Mouse (Mus musculus): ENCODE results near the gene Art5. TPM values are rescaled to one million over a fixed set of nuclear protein-coding genes. Genes with fewer than 3 reads are reported as not detected.

The Art5 gene
- total RNA-seq, 1 experiment = 2.6 TPM

GRCm38 (mm10) chr7:102066363-102066762 lies 42.9 kb downstream of the Art5 start:
- TF ChIP-seq ZNF384 (IDR thresholded peaks at IDR 0.05; ENCODE audit: low read depth, low read length) (no peak), ZC3H11A (IDR thresholded peaks at IDR 0.05; ENCODE audit: borderline replicate concordance, low read depth, low read length) (no peak), CHD2 (IDR thresholded peaks at IDR 0.05; ENCODE audit: low read depth, low read length) (no peak), MAFK (IDR thresholded peaks at IDR 0.05; ENCODE audit: insufficient read depth, low read depth, low read length) (no peak), HCFC1 (IDR thresholded peaks at IDR 0.05; ENCODE audit: borderline replicate concordance, insufficient read depth, low read length) (no peak)
- Histone ChIP-seq H3K4me3 (ENCODE audit: insufficient read depth in 1 of 2, low read depth in 1 of 2, low read length in 2 of 2, poor library complexity in 1 of 2, severe bottlenecking in 1 of 2) (peak overlapping the region; percentile 80 to 83), H3K4me1 (ENCODE audit: control insufficient read depth in 2 of 2, insufficient read depth in 2 of 2, low read length in 2 of 2, poor library complexity in 1 of 2) (no peaks in the 10 kb centered on the region), H3K27ac (ENCODE audit: insufficient read depth, low read depth, low read length, poor library complexity, severe bottlenecking) (no peak overlapping the region), H3K36me3 (ENCODE audit: control insufficient read depth, insufficient read depth, low read length, poor library complexity, severe bottlenecking) (peaks cover 2% of the 10 kb centered on the region; the same call in 1 of the 2 replicates), H3K9ac (ENCODE audit: insufficient read depth, low read depth, low read length, poor library complexity, severe bottlenecking) (peak overlapping the region; percentile 90; the same call in 1 of the 2 replicates), H3K9me3 (ENCODE audit: control insufficient read depth, insufficient read depth, low read depth, low read length) (no peaks in the 10 kb centered on the region)
- in situ Hi-C loops (cut with MboI; ENCODE audit: low sequenced_read_pairs in 2 of 2, unreplicated experiment in 2 of 2) = no loop called here
- DNase-seq (ENCODE audit: low read depth, low spot score) = no peak

GRCm38 (mm10) chr7:102065046-102065891 lies 44.0 kb downstream of the Art5 start, which contains the start of the genes Rnf121, Xndc1 and Xntrpc:
Rnf121 (minus strand) TSS chr7:102065469.
Xndc1 (plus strand) TSS chr7:102065511.
Xntrpc (plus strand) TSS chr7:102065713.
- Histone ChIP-seq H3K4me1 (ENCODE audit: control insufficient read depth in 2 of 2, insufficient read depth in 2 of 2, low read length in 2 of 2, poor library complexity in 1 of 2) (no peaks in the 10 kb centered on the region), H3K9me3 (ENCODE audit: control insufficient read depth, insufficient read depth, low read depth, low read length) (no peaks in the 10 kb centered on the region), H3K9ac (ENCODE audit: insufficient read depth, low read depth, low read length, poor library complexity, severe bottlenecking) (peak within 1 kb of the TSS; percentile 90), H3K27ac (ENCODE audit: insufficient read depth, low read depth, low read length, poor library complexity, severe bottlenecking) (peak within 1 kb of the TSS; percentile 75), H3K4me3 (ENCODE audit: insufficient read depth in 1 of 2, low read depth in 1 of 2, low read length in 2 of 2, poor library complexity in 1 of 2, severe bottlenecking in 1 of 2) (peak within 1 kb of the TSS; percentile 80 to 83), H3K36me3 (ENCODE audit: control insufficient read depth, insufficient read depth, low read length, poor library complexity, severe bottlenecking) (no peaks in the 10 kb centered on the region)
- TF ChIP-seq ZNF384 (IDR thresholded peaks at IDR 0.05; ENCODE audit: low read depth, low read length) = peak; percentile 88
- TF ChIP-seq ZC3H11A (IDR thresholded peaks at IDR 0.05; ENCODE audit: borderline replicate concordance, low read depth, low read length) = no peak
- peak; percentile 92 for TF ChIP-seq CHD2 (IDR thresholded peaks at IDR 0.05; ENCODE audit: low read depth, low read length)
- TF ChIP-seq HCFC1 (IDR thresholded peaks at IDR 0.05; ENCODE audit: borderline replicate concordance, insufficient read depth, low read length) = peak; percentile 93
- 0 out of 2 replicates have a peak, but pooled peaks have one; percentile 34 for TF ChIP-seq MAFK (IDR thresholded peaks at IDR 0.05; ENCODE audit: insufficient read depth, low read depth, low read length)
- DNase-seq (ENCODE audit: low read depth, low spot score) = peak; percentile 83
- in situ Hi-C loops (cut with MboI; ENCODE audit: low sequenced_read_pairs in 2 of 2, unreplicated experiment in 2 of 2) = no loop called here

- H3K9ac ChIP-seq (ENCODE audit: insufficient read depth, low read depth, low read length, poor library complexity, severe bottlenecking) = peak overlapping the region; percentile 90
- H3K36me3 ChIP-seq (ENCODE audit: control insufficient read depth, insufficient read depth, low read length, poor library complexity, severe bottlenecking) = no peaks in the 10 kb centered on the region
- no peaks in the 10 kb centered on the region for H3K4me1 ChIP-seq (ENCODE audit: control insufficient read depth in 2 of 2, insufficient read depth in 2 of 2, low read length in 2 of 2, poor library complexity in 1 of 2)
- peak overlapping the region; percentile 80 to 83 for H3K4me3 ChIP-seq (ENCODE audit: insufficient read depth in 1 of 2, low read depth in 1 of 2, low read length in 2 of 2, poor library complexity in 1 of 2, severe bottlenecking in 1 of 2)
- H3K9me3 ChIP-seq (ENCODE audit: control insufficient read depth, insufficient read depth, low read depth, low read length) = no peaks in the 10 kb centered on the region
- DNase-seq (ENCODE audit: low read depth, low spot score) = no peak
- H3K27ac ChIP-seq (ENCODE audit: insufficient read depth, low read depth, low read length, poor library complexity, severe bottlenecking) = no peak overlapping the region; the same call in 1 of the 2 replicates
- no peak for TF ChIP-seq CHD2 (IDR thresholded peaks at IDR 0.05; ENCODE audit: low read depth, low read length)
- TF ChIP-seq HCFC1 (IDR thresholded peaks at IDR 0.05; ENCODE audit: borderline replicate concordance, insufficient read depth, low read length) = no peak
- TF ChIP-seq ZC3H11A (IDR thresholded peaks at IDR 0.05; ENCODE audit: borderline replicate concordance, low read depth, low read length) = no peak
- TF ChIP-seq ZNF384 (IDR thresholded peaks at IDR 0.05; ENCODE audit: low read depth, low read length) = no peak
- TF ChIP-seq MAFK (IDR thresholded peaks at IDR 0.05; ENCODE audit: insufficient read depth, low read depth, low read length) = no peak
- in situ Hi-C loops (cut with MboI; ENCODE audit: low sequenced_read_pairs in 2 of 2, unreplicated experiment in 2 of 2) = no loop called here
Observed at GRCm38 (mm10) chr7:102064655-102065045, 44.6 kb downstream of the Art5 start.

DNA sequence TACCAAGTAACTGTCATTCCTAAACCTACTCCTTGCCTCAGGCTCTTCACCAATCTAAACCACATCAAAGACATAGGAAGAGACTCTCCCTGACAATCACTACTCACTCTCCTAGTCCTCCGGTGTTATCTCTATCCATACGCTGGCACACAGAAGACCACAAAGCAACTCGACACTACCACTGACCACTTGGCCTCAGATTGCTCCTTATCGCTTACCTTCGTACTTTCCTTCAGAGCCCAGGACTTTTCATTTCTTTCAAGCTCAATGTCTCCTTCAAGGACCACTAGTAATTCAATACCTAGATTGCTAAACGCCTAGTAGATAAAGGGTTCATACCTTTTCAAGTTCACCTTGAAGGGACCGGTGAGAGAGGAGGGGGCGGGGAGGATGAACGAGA lies 45.4 kb downstream of the Art5 start:
- no peak for DNase-seq (ENCODE audit: low read depth, low spot score)
- Histone ChIP-seq H3K4me1 (ENCODE audit: control insufficient read depth in 2 of 2, insufficient read depth in 2 of 2, low read length in 2 of 2, poor library complexity in 1 of 2) (no peaks in the 10 kb centered on the region), H3K4me3 (ENCODE audit: insufficient read depth in 1 of 2, low read depth in 1 of 2, low read length in 2 of 2, poor library complexity in 1 of 2, severe bottlenecking in 1 of 2) (peak overlapping the region; percentile 80 to 83), H3K27ac (ENCODE audit: insufficient read depth, low read depth, low read length, poor library complexity, severe bottlenecking) (no peak overlapping the region), H3K9ac (ENCODE audit: insufficient read depth, low read depth, low read length, poor library complexity, severe bottlenecking) (no peak overlapping the region), H3K9me3 (ENCODE audit: control insufficient read depth, insufficient read depth, low read depth, low read length) (no peaks in the 10 kb centered on the region), H3K36me3 (ENCODE audit: control insufficient read depth, insufficient read depth, low read length, poor library complexity, severe bottlenecking) (peaks cover 2% of the 10 kb centered on the region; the same call in 1 of the 2 replicates)
- TF ChIP-seq ZC3H11A (IDR thresholded peaks at IDR 0.05; ENCODE audit: borderline replicate concordance, low read depth, low read length) (no peak), CHD2 (IDR thresholded peaks at IDR 0.05; ENCODE audit: low read depth, low read length) (no peak), MAFK (IDR thresholded peaks at IDR 0.05; ENCODE audit: insufficient read depth, low read depth, low read length) (no peak), HCFC1 (IDR thresholded peaks at IDR 0.05; ENCODE audit: borderline replicate concordance, insufficient read depth, low read length) (no peak), ZNF384 (IDR thresholded peaks at IDR 0.05; ENCODE audit: low read depth, low read length) (no peak)
- in situ Hi-C loops (cut with MboI; ENCODE audit: low sequenced_read_pairs in 2 of 2, unreplicated experiment in 2 of 2) = no loop called here

Data from ES-E14 (cell line).